Mouse (Mus musculus) embryo, embryonic 11.5 days (tissue): ENCODE measurements around the gene Asb17.

Experiments
- DNase-seq: peaks from one replicate; pipeline ENCODE4 v3.0.0-alpha.2; 2012; ENCODE audit warnings: low read depth, low spot score

Gene Asb17

DNA sequence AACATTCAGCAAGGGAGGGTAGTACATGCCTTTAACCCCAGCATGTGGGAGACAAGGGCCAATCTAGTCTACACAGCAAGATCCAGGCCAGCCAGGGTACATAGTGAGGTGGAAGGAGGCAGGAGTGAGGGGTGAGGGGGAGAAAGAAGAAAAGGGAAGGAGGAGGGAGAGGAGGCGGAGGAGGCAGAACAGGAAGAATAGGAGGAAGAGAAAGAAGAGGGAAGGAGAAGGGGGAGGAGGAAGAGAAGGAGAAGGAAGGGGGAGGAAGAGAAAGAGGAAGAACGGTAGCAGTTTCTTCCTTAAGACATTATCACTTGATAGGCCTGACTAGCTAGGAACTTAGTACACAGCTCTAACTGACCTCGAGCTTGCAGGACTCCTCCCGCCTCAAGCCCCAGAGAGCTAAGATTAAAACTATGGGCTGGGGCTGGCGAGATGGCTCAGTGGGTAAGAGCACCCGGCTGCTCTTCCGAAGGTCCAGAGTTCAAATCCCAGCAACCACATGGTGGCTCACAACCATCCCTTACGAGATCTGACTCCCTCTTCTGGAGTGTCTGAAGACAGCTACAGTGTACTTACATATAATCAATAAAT is 45.3 kb downstream of the Asb17 start:
- no peak for DNase-seq

DNA sequence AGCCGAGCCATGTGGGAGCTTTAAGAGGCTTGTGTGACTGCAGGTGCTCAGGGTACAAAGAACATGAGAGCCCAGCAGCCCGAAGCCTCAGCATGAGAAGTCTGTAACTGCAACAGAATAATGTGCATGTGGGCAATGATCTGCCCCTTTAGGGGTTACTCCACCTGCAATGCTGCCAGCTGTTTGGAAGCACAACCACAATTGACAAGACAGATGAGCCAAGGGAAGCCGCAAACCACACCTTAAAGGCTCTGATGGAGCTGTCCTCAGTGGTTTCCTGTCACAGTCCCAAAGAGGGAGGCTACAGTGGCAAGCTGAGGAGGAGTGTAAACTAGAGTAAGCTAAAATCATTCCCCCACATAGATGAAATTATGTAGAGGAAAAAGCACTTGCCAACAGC is 51.4 kb downstream of the Asb17 start:
- DNase-seq: no peak

DNA sequence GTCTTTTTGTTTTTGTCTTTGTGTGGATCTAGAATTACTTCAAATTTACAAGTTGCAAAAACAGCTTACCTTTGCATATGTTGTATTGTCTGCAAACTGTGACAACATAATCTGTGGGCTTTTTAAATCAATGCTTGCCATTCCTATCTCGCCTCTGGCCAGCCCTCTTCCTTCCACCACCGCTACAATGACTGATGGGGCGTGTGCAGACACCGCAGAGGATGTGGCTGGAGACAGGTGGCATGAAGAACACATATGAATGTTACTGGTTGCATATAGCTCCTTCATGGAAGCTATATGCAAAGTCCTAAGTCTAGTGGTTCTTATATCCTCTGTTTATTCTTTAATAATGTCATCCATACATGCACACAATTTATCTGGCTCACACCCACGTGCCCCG is 53.2 kb downstream of the Asb17 start:
- DNase-seq: no peak

DNA sequence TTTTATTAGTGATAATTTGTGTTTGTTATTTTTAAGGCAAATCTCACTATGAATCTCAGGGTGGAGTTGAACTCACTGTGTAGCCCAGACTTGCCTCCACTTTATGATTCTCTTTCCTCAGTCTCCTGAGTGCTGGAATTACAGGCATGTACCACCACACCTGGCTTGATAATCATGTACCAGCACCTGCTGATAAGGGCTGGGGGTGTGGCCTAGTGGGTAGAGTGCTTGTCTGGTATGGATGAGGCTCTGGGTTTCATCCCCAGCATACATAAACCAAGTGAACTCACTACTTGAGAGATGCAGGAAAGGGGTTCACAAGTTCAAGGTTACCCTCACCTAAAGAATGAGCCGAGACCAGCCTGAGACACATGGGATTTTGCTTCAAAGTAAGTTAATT is 57.9 kb downstream of the Asb17 start:
- no peak for DNase-seq

DNA sequence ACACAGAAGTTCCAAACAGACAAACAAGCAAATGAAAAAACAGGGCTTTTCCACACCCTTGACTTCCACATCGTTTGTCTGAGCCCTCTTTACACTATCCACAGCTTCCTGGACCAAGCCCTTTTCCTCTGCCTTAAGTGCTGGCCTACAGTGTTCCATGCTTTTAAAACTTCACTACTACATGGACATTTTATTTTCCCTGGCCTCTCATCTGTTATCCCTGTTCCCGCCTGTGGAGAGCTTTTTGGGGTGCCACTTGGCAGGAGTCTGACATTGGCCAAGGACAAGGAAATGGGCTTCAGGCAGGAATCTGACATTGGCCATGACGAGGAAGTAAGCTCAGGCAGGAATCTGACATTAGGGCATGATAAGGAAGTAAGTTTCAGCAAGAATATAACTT is 58.6 kb downstream of the Asb17 start:
- no peak for DNase-seq

DNA sequence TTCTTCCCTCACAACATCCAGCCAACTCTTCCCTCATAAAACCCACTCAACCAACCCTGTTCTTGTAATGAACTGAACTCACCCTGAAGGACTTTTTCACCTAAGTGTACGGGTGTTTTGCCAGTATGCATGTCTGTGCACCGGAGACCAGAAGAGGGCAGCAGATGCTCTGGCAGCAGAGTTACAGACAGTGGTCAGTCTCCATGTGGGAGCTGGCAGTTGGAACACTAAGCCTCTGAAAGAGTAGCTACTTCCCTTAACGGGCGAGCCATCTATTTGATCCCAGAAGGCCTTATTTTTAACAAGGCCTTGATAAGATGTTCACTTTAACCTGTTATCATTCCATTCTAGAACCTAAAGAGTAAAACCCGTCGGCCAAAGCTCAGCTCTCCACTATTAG is 60.6 kb downstream of the Asb17 start:
- DNase-seq: no peak
